Mouse (Mus musculus) heart, adult 2 months (tissue): ENCODE data around the gene H2-M10.1. TPM values are rescaled to one million over a fixed set of nuclear protein-coding genes. Genes with fewer than 3 reads are reported as not detected.
A peak's percentile ranks its signal among the peaks of the same experiment; 100 is the strongest.
"Not testable (repeated sequence)": the region's sequence is repeated elsewhere in the genome, so short reads cannot be mapped to it uniquely, and the experiment has no call there.

ENCODE experiments used
- DNase-seq, 2 experiments: peaks; one replicate each; pipeline ENCODE4 v3.0.0; 2021
- H3K27ac ChIP-seq: fragments of 200-600 bp; 2 replicates; pipeline ENCODE4 v1.8.1; 2022
- H3K27me3 ChIP-seq: fragments of 200-500 bp; 2 replicates; pipeline ENCODE4 v1.6.1; 2012; ENCODE audit warnings: mild to moderate bottlenecking, low read length, inconsistent platforms, mixed read lengths; ENCODE audit not compliant: control insufficient read depth, insufficient read depth
- H3K36me3 ChIP-seq: fragments of 200-500 bp; 2 replicates; pipeline ENCODE4 v1.6.1; 2012; ENCODE audit warnings: low read length, inconsistent platforms; ENCODE audit not compliant: control insufficient read depth, insufficient read depth
- H3K4me1 ChIP-seq: fragments of 200-500 bp; 2 replicates; pipeline ENCODE4 v1.6.1; 2011; ENCODE audit warnings: low read length; ENCODE audit not compliant: control insufficient read depth, insufficient read depth
- H3K4me3 ChIP-seq: fragments of 200-600 bp; 2 replicates; pipeline ENCODE4 v1.8.1; 2022
- H3K79me2 ChIP-seq: fragments of 200-500 bp; replicated peaks from 2 replicates; pipeline ENCODE4 v1.6.1; 2012; ENCODE audit warnings: mild to moderate bottlenecking, inconsistent platforms, low read length, moderate library complexity, mixed read lengths; ENCODE audit not compliant: control insufficient read depth, insufficient read depth
- H3K9ac ChIP-seq: fragments of 200-500 bp; 2 replicates; pipeline ENCODE4 v1.6.1; 2012; ENCODE audit warnings: low read depth, mild to moderate bottlenecking, control low read depth, inconsistent platforms, low read length, mixed read lengths
- CTCF ChIP-seq: fragments of 200-600 bp; IDR thresholded peaks from 2 replicates; pipeline ENCODE4 v1.8.1; 2022; ENCODE audit warnings: antibody characterized with exemption, mild to moderate bottlenecking, moderate library complexity
- EP300 ChIP-seq: fragments of 200-500 bp; IDR thresholded peaks from 2 replicates; pipeline ENCODE4 v1.6.1; 2011; ENCODE audit warnings: low read depth, low read length, control low read depth; ENCODE audit not compliant: insufficient read depth
- POLR2A ChIP-seq: fragments of 200-500 bp; IDR thresholded peaks from 2 replicates; pipeline ENCODE4 v1.6.1; 2011; ENCODE audit warnings: mild to moderate bottlenecking, low read depth, low read length, control low read depth; ENCODE audit not compliant: insufficient read depth
- WGBS: fragments of 180-500 bp; shearing (Covaris S2); methylation state at CpG from one replicate; pipeline ENCODE4 v1.1.7; 2018; 5-methylcytosine and 5-hydroxymethylcytosine counted together
- intact Hi-C: fragments of 180-260 bp; cut with DNase I; formaldehyde crosslinking; loops from one replicate; pipeline ENCODE4 v1.15.1; 2025
- polyA plus RNA-seq: library from polyadenylated mRNA; depleted of rRNA; stranded (reverse); fragments of >200 nt; gene quantifications from 2 replicates; pipeline ENCODE4 v1.2.3, GENCODE M21; 2012
- total RNA-seq, 2 experiments: library from RNA; stranded (reverse); gene quantifications; 2 replicates each; pipeline ENCODE4 v1.2.3; 2021

Gene H2-M10.1
- total and polyA plus RNA-seq, 3 experiments: not detected

- 1% methylated on average over 19 of the region's 19 CpGs for WGBS
- Histone ChIP-seq H3K27ac (no peak overlapping the region), H3K4me3 (peak overlapping the region; percentile 54), H3K27me3 (no peaks in the 10 kb centered on the region), H3K4me1 (no peaks in the 10 kb centered on the region), H3K36me3 (no peaks in the 10 kb centered on the region), H3K79me2 (no peaks in the 10 kb centered on the region), H3K9ac (peak overlapping the region; percentile 52)
- intact Hi-C loops: no loop called here
- TF ChIP-seq CTCF (no peak), EP300 (no peak), POLR2A (no peak)
- peak; percentile 46 to 49 for DNase-seq
These were observed 10.8 kb downstream of the H2-M10.1 start for GRCm38 (mm10) chr17:36315041-36315688.

GRCm38 (mm10) chr17:36314511-36314910 is 11.4 kb downstream of the H2-M10.1 start:
- DNase-seq: no peak
- no peaks in the 10 kb centered on the region for H3K36me3 ChIP-seq
- WGBS: 8% methylated on average over 9 of the region's 9 CpGs
- TF ChIP-seq EP300: no peak
- TF ChIP-seq POLR2A: no peak
- TF ChIP-seq CTCF: no peak
- H3K4me1 ChIP-seq: no peaks in the 10 kb centered on the region
- H3K79me2 ChIP-seq: no peaks in the 10 kb centered on the region
- H3K27ac ChIP-seq: no peak overlapping the region
- peak overlapping the region; percentile 54 for H3K4me3 ChIP-seq
- H3K9ac ChIP-seq: no peak overlapping the region
- intact Hi-C loops: no loop called here
- no peaks in the 10 kb centered on the region for H3K27me3 ChIP-seq

- 50% methylated on average over 1 of the region's 1 CpGs for WGBS
These were observed 16.7 kb downstream of the H2-M10.1 start for GRCm38 (mm10) chr17:36309293-36309692.

GRCm38 (mm10) chr17:36308855-36309254 is 17.1 kb downstream of the H2-M10.1 start:
- WGBS: 1% methylated on average over 3 of the region's 3 CpGs
- H3K79me2 ChIP-seq, H3K4me1 ChIP-seq, H3K27ac ChIP-seq, H3K27me3 ChIP-seq, H3K4me3 ChIP-seq, H3K9ac ChIP-seq, H3K36me3 ChIP-seq: not testable (repeated sequence)
- DNase-seq: peak; percentile 36 to 45
- intact Hi-C loops: loop anchor here (2.0 to 5.0 kb wide), 2 partner anchors 110 to 478 kb away; no protein-coding TSS in a partner anchor
- TF ChIP-seq CTCF: peak; percentile 76

More at GRCm38 (mm10) chr17:36309293-36309692, 16.7 kb downstream of the H2-M10.1 start:
- no peaks in the 10 kb centered on the region for H3K79me2 ChIP-seq
- intact Hi-C loops: loop anchor here (2.0 to 5.0 kb wide), 2 partner anchors 110 to 478 kb away; no protein-coding TSS in a partner anchor
- no peak overlapping the region for H3K27ac ChIP-seq
- TF ChIP-seq EP300 (no peak), CTCF (no peak), POLR2A (no peak)
- H3K27me3 ChIP-seq: no peaks in the 10 kb centered on the region
- no peak overlapping the region for H3K4me3 ChIP-seq
- DNase-seq: no peak
- no peak overlapping the region for H3K9ac ChIP-seq
- no peaks in the 10 kb centered on the region for H3K36me3 ChIP-seq
- H3K4me1 ChIP-seq: no peaks in the 10 kb centered on the region; the same call in 1 of the 2 replicates

- H3K4me3 ChIP-seq: no peak within 1 kb of the TSS
- H3K9ac ChIP-seq: no peak within 1 kb of the TSS
- H3K36me3 ChIP-seq: no peaks in the 10 kb centered on the region
- DNase-seq: no peak
- intact Hi-C loops: no loop called here
- no peaks in the 10 kb centered on the region for H3K4me1 ChIP-seq
- WGBS: 75% methylated on average over 2 of the region's 2 CpGs
- no peaks in the 10 kb centered on the region for H3K79me2 ChIP-seq
- TF ChIP-seq POLR2A (no peak), CTCF (no peak), EP300 (no peak)
- H3K27me3 ChIP-seq: no peaks in the 10 kb centered on the region
- no peak within 1 kb of the TSS for H3K27ac ChIP-seq
These were observed 39.6 kb downstream of the H2-M10.1 start, which contains the start of gene H2-M10.2 for GRCm38 (mm10) chr17:36286390-36286789. Gene H2-M10.2 (minus strand): TSS chr17:36286490.

GRCm38 (mm10) chr17:36281521-36282245 is 44.3 kb downstream of the H2-M10.1 start:
- DNase-seq: no peak
- H3K79me2 ChIP-seq: no peaks in the 10 kb centered on the region
- H3K36me3 ChIP-seq: peaks cover 2% of the 10 kb centered on the region; the same call in 1 of the 2 replicates
- intact Hi-C loops: no loop called here
- H3K4me1 ChIP-seq: no peaks in the 10 kb centered on the region; the same call in 1 of the 2 replicates
- H3K27me3 ChIP-seq: no peaks in the 10 kb centered on the region
- no peak for TF ChIP-seq CTCF
- no peak overlapping the region for H3K27ac ChIP-seq
- no peak overlapping the region for H3K4me3 ChIP-seq
- 97% methylated on average over 4 of the region's 4 CpGs for WGBS
- H3K9ac ChIP-seq: no peak overlapping the region
